Mouse (Mus musculus) small intestine, adult 2 months (tissue): ENCODE results near the gene Ms4a4d.

Experiments used
- CTCF ChIP-seq: fragments of 200-500 bp; IDR thresholded peaks from 2 replicates; pipeline ENCODE4 v1.5.1; 2012; ENCODE audit warnings: low read depth, mild to moderate bottlenecking, control low read depth, inconsistent platforms, low read length, moderate library complexity, mixed read lengths; ENCODE audit not compliant: insufficient replicate concordance, insufficient read length; ENCODE audit errors: extremely low read depth
- POLR2A ChIP-seq: fragments of 200-500 bp; IDR thresholded peaks from 2 replicates; pipeline ENCODE4 v1.6.1; 2012; ENCODE audit warnings: low read depth, mild to moderate bottlenecking, control low read depth, inconsistent platforms, low read length, moderate library complexity

DNA sequence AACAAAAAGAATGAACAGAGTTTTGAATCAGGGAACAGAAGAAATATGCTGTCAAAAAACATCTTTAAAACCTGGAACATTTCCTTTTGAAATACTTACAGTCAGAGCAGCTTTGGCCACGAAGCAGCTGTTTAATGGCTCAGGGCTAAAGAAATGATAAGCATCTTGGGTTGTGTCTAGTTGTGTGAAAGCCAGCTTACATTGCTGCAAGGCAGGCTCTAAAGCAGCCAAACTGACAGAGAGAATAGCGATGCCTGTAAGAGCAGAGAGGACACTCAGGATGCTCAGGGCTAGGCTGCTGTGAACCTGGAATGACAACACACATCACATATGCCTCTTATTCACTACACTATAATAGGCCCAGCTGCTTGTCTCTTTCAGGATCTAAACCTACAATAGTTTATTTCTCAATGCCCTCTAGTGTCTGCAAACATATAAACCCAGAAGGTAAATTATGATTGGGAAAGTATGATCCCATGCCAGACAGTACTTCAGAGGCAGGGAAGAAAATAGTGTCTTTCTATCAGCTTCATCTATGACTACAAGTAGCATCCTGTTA lies 53.4 kb downstream of the Ms4a4d start:
- no peak for TF ChIP-seq CTCF
- TF ChIP-seq POLR2A: no peak
